Comparison of ENCODE assay signal across 8 mouse cellular contexts in the genomic region with DNA sequence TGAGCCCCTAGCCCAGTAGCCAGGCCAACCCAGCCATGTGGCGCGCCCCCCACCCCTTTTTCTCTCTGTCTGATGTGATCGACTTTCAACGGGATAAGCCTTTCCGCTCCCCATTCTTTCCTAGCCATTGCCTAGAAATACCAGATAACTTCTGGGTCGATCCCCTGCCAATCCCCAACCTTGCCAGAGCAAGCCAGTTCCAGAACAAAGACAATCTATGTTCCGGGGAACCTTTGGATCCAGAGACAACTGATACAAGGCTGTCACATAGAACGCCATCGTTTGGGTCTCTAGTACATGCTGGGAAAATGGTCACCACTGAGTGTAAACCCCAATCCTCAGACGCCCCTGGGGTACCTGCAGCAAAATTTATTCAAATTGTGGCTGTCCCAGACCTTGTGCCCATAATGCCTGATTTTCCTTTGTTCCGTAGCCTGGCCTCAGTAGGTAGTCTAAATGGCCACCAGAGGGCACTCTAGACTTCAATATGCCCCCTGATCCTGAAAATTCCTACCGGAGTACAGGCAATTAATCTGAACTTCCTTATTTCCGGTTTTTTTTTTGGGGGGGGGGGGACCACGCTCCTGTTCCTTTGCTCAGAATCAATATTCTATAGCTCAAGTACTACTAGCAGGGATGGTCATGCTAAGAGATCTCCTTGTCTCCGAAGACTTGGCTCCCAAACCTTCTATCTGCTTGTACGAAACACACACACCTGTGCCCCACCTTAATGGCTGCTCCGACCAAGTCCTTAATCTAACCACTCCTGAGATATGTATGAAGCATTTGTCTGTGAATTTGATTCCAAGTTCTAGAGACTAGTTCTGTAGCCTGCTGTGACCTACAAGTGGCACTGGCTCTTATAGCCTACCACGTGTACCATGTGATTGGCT.
DNase-seq lines count a peak whose midpoint lies in the region; ATAC-seq and TF ChIP-seq lines count a peak whose summit lies in the region.

No protein-coding gene starts in this region.

- no peaks in the 10 kb centered on the region for H3K36me3 ChIP-seq in embryonic facial prominence, embryonic 11.5 days (replicated peaks; ENCODE audit: control insufficient read depth, insufficient read depth, low read depth, low read length)
- no peaks in the 10 kb centered on the region for H3K36me3 ChIP-seq in midbrain, embryonic 13.5 days

- peak; percentile 26; the same call in 1 of the 2 replicates for TF ChIP-seq CTCF in lung, adult 2 months (IDR thresholded peaks at IDR 0.05; ENCODE audit: insufficient read depth, low read length)

- H3K27me3 ChIP-seq in embryonic facial prominence, embryonic 11.5 days (ENCODE audit: control insufficient read depth, insufficient read depth, low read length) = no peaks in the 10 kb centered on the region
- no peaks in the 10 kb centered on the region for H3K27me3 ChIP-seq in midbrain, embryonic 13.5 days

- no peak for ATAC-seq in embryonic facial prominence, embryonic 11.5 days (replicated peaks; ENCODE audit: insufficient number of reproducible peaks, low FRiP score, low TSS enrichment, low read depth)
- ATAC-seq in midbrain, embryonic 13.5 days = peak; percentile 83

- H3K9me3 ChIP-seq in embryonic facial prominence, embryonic 11.5 days (replicated peaks; ENCODE audit: control insufficient read depth, low read length) = no peaks in the 10 kb centered on the region
- no peaks in the 10 kb centered on the region for H3K9me3 ChIP-seq in midbrain, embryonic 13.5 days

- no peak overlapping the region for H3K27ac ChIP-seq in embryonic facial prominence, embryonic 11.5 days (replicated peaks; ENCODE audit: low read depth, low read length)
- no peak overlapping the region for H3K27ac ChIP-seq in midbrain, embryonic 13.5 days

- no peak overlapping the region for H3K4me3 ChIP-seq in lung, adult 2 months (replicated peaks; ENCODE audit: extremely low read depth, low read depth, low read length)
- H3K4me3 ChIP-seq in embryonic facial prominence, embryonic 11.5 days (ENCODE audit: low read depth, low read length) = no peak overlapping the region
- H3K4me3 ChIP-seq in midbrain, embryonic 13.5 days (replicated peaks) = no peak overlapping the region

- WGBS in lung, adult 2 months = 55% methylated on average over 18 of the region's 18 CpGs
- 58% methylated on average over 18 of the region's 18 CpGs for WGBS in embryonic facial prominence, embryonic 11.5 days
- WGBS in midbrain, embryonic 13.5 days = 55% methylated on average over 18 of the region's 18 CpGs

- H3K4me1 ChIP-seq in lung, adult 2 months (ENCODE audit: control insufficient read depth, insufficient read depth, low read length) = no peaks in the 10 kb centered on the region
- H3K4me1 ChIP-seq in embryonic facial prominence, embryonic 11.5 days (ENCODE audit: control insufficient read depth, insufficient read depth, low read length) = no peaks in the 10 kb centered on the region
- H3K4me1 ChIP-seq in midbrain, embryonic 13.5 days (replicated peaks) = no peaks in the 10 kb centered on the region

- no peak for TF ChIP-seq POLR2A in lung, adult 2 months (IDR thresholded peaks at IDR 0.05; ENCODE audit: borderline replicate concordance, extremely low read depth, low read depth, low read length)

- DNase-seq in lung, adult 2 months = no peak
- no peak for DNase-seq in lung, adult 18-20 months
- peak; percentile 40 for DNase-seq in adrenal gland, postnatal 10 days
- DNase-seq in embryonic facial prominence, embryonic 11.5 days (ENCODE audit: low spot score) = peak; percentile 85
- peak; percentile 47 for DNase-seq in kidney, adult 9 months
- no peak for DNase-seq in ovary, postnatal 36 days (ENCODE audit: low spot score)
- DNase-seq in natural killer cell, adult 2 months (ENCODE audit: low spot score in 2 of 2) = no peak

- no peak overlapping the region for H3K4me2 ChIP-seq in embryonic facial prominence, embryonic 11.5 days (ENCODE audit: low read depth, low read length)
- H3K4me2 ChIP-seq in midbrain, embryonic 13.5 days (replicated peaks) = no peak overlapping the region

- H3K9ac ChIP-seq in embryonic facial prominence, embryonic 11.5 days (replicated peaks; ENCODE audit: low read length) = no peak overlapping the region
- no peak overlapping the region for H3K9ac ChIP-seq in midbrain, embryonic 13.5 days (replicated peaks)

Comparison
In these comparisons a context has a peak if more than half of its experiments do, and no peak if none do; other contexts are left out.
1. DNase-seq: peak in adrenal gland, postnatal 10 days (single experiment), embryonic facial prominence, embryonic 11.5 days (single experiment) and kidney, adult 9 months (single experiment); none in lung, adult 2 months (single experiment), lung, adult 18-20 months (0 of 2), ovary, postnatal 36 days (single experiment) and natural killer cell, adult 2 months (0 of 2).